Mouse (Mus musculus): ENCODE results near the gene Robo2. TPM values are rescaled to one million over a fixed set of nuclear protein-coding genes. Genes with fewer than 3 reads are reported as not detected.

The Robo2 gene
- polyA plus RNA-seq (2012) = not detected in 2 replicates

DNA sequence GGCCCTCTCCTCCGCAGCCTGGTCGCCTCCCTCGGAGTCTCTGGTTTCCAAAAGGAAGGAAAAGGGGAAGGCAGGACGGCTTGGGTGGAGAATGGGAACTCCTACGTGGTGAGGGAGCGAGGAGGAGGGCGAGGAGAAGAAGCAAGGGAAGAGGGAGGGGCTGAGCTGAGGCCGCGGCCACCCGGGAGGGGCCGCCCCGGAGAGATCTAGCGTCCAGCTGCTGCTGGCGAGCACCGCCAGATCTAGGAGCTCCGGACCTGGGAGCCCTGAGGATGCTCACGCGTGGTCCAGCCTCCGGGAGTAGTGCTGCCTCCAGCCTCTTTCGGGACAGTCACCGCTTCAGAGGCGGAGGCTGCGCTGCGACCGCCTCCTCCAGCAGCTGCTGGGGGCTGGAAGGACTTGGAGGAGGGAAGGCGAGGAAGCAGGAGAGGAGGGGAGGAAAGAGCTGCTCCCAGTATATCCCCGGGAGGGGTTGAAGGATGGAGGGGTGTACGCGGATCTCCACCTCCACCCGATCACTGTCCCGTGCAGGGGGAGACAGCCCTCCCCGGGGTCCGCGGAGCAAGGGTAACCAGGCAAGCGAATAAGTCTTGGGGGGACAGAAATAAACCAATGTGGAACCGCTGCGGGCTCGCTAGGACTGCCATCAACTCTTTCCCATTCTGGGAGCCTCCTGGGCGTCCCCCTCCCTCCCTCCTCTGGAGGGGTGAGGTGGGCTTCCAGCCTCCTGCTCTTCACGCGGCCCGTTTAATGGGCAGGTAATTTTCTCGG is at the start of gene Robo2:
TSS of gene Robo2 (minus strand) at position 345 of the 771 bp plus-strand sequence.
- TF ChIP-seq GATA1 (IDR thresholded peaks at IDR 0.05; ENCODE audit: low read length) = no peak

GRCm38 (mm10) chr16:74458138-74458537 is 46.5 kb upstream of the Robo2 start:
- TF ChIP-seq GATA1 (IDR thresholded peaks at IDR 0.05; ENCODE audit: low read length) = no peak

GRCm38 (mm10) chr16:74457736-74458135 is 46.1 kb upstream of the Robo2 start:
- no peak for TF ChIP-seq GATA1 (IDR thresholded peaks at IDR 0.05; ENCODE audit: low read length)

DNA sequence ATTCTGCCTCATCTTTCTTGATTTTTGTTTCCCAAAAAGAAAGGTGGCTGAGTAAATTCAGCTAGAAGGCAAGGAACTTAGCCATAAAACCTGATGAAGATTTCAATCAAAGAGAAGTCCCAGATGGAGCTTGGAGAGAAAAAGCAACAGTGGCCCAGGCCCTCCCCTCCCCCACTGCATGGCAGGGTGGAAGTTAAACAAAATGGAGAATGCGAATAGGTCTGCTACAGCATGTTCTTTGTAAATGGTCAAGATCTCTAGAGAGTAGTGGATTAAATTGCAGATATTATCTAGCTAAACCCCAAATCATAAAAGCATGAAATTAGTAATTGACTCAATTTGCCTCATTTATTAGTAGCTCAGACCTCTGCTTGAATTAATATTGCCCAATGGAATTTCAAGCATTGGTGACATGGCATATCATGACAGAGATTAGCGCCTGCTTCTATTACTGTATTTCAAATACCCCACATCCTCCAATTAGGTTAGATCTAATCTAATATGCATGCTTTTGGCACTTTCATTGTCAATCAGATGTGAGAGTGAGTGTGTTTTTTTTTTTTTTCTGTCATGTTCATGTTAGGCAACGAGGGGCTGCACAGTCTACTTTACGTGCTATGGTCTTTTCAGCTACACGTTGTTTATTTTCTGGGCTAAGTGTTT is 45.3 kb upstream of the Robo2 start:
- TF ChIP-seq GATA1 (IDR thresholded peaks at IDR 0.05; ENCODE audit: low read length) = no peak

- TF ChIP-seq GATA1 (IDR thresholded peaks at IDR 0.05; ENCODE audit: low read length) = no peak
Observed at GRCm38 (mm10) chr16:74455179-74455578, 43.6 kb upstream of the Robo2 start.

GRCm38 (mm10) chr16:74448025-74448424 is 36.4 kb upstream of the Robo2 start:
- TF ChIP-seq GATA1 (IDR thresholded peaks at IDR 0.05; ENCODE audit: low read length) = no peak

DNA sequence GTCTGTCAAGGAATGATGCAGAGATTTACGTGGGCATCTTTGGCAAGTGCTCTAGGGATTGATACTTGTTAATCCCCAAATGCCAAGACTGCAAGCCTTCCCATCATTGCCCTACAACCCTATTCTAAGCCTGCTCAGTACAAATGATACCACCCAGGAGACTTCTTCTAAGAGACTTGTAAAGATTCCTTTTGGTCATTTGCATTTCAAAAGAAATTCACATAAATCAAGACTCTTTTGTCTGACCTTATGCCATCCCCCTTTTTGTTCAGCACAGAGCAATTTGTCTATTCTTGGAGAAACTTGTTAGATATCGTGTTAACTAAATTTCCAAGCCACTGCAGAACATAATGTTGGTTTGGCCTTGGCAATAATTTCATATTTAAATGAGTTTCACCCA is 15.4 kb upstream of the Robo2 start:
- TF ChIP-seq GATA1 (IDR thresholded peaks at IDR 0.05; ENCODE audit: low read length) = no peak

DNA sequence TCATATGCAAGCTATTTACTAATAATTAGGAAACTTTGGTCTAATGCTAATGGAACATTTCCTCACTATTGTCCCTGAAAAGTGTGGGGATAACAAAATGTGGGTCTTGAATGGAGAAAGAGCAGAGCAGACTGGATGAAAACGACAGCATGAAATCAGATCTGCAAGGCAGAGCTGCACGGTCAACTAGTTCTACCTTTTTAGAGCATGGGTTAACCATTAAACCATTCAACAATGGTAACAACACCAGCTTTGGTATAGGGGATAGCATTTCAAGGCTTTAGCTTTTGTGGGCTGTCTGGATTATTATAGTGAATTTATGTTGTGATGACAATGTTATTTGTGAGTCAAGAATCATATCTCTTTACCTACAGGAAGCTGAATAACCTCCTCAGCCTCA is 8.7 kb upstream of the Robo2 start:
- TF ChIP-seq GATA1 (IDR thresholded peaks at IDR 0.05; ENCODE audit: low read length) = no peak

DNA sequence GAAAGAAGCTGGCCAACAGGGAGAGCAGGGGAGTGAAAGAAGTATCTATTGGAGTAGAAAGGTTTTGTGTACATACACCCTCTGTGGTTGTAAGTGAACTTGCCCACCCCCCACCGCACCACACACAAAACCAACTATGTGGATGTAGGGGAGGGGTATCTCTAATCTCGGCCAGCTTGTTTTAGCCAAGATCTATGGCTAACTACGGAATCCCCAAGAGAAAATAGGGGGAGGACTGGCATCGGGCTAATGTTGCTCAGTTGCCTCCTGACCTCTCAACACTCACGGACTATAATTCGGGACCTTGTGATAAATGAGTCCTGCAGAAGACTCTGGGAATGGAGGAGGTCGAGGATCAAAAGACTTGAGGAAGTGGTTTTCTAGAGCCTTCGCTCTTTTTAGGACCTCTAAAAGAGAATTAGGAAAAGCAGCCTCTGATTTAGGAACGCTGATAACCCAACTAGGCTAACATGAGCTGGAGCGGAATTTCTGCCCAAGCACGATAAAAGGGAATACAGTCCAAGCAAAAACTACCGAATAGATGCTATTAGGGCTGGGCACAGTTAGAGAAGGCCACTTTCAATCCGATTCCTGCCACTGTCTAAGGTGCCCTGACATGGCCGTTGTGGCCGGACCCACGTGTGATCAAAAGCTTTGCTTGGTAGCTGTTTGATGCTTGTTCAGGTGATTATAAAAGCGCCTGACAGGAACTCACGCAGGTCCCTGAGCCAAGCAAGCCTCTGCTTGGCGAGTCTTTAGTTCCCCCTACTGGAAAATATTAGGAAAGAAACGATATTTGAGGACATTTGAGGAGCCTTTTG is 1.1 kb upstream of the Robo2 start:
- no peak for TF ChIP-seq GATA1 (IDR thresholded peaks at IDR 0.05; ENCODE audit: low read length)

DNA sequence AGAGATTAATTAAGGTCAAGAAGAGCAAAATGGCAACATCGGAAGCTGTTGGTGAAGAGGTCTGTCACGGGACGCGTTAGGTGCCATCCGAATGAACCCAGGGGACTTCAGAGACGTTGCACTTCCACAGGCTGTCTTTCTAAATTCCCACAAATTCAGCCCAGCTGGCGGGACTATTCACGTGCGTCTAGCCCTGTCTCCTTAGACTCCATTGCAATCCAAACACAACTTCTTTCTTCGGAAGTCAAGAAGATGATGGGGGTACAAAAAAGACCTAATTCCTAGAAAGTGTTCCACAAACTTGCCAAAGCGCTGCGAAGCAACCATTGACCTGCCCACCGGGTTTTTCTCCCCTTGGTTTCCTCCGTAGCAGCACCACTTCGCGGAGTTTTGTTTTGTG is 604 bp downstream of the Robo2 start:
- TF ChIP-seq GATA1 (IDR thresholded peaks at IDR 0.05; ENCODE audit: low read length) = no peak

DNA sequence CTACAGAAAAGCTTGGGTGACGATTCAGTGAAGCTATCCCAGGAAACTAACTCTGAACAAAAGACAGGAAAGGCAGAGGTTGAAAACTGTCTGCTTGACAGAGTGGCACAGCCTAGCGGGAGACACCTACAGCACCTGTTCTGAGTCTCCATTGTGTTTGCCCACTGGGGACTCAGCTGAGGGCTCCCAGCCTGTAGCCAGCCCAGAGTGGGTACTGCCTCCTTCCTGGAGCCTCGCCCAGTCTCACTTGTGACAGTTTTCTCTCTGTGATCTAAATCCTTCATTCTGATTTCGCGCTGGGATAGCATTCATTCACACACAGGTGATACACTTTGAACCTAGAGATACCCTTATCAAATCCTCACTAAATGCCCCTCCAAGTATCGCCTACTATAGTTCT is 1.5 kb downstream of the Robo2 start:
- TF ChIP-seq GATA1 (IDR thresholded peaks at IDR 0.05; ENCODE audit: low read length) = no peak

GRCm38 (mm10) chr16:74409548-74409947 is 2.1 kb downstream of the Robo2 start:
- TF ChIP-seq GATA1 (IDR thresholded peaks at IDR 0.05; ENCODE audit: low read length) = no peak

GRCm38 (mm10) chr16:74408566-74408965 is 3.1 kb downstream of the Robo2 start:
- TF ChIP-seq GATA1 (IDR thresholded peaks at IDR 0.05; ENCODE audit: low read length) = no peak

DNA sequence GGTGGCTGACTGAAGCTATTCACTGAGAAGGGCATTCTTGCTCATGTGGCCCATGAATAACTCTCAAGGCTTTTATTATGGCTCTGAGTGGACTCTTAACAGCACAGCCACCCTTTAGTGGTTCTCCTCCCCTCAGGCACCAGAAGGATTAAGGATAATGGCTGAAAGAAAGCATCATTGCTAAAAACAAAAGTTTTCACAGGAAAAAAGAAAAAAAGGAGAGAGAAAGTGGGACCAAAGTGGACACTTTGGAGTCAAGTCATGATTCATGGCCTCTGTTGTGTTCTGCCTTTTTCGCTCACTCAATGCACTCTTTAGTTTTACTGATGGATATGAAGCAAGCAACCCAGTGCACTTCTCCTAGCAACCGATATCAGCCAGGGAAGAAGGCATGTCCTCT is 14.3 kb downstream of the Robo2 start:
- no peak for TF ChIP-seq GATA1 (IDR thresholded peaks at IDR 0.05; ENCODE audit: low read length)

GRCm38 (mm10) chr16:74395678-74396077 is 15.9 kb downstream of the Robo2 start:
- TF ChIP-seq GATA1 (IDR thresholded peaks at IDR 0.05; ENCODE audit: low read length) = no peak

- no peak for TF ChIP-seq GATA1 (IDR thresholded peaks at IDR 0.05; ENCODE audit: low read length)
Observed at GRCm38 (mm10) chr16:74379458-74379857, 32.2 kb downstream of the Robo2 start.

Measured in G1E-ER4 (cell line).